Mouse (Mus musculus): Measurements from ENCODE around the gene Hspbap1.

Hspbap1 gene

DNA sequence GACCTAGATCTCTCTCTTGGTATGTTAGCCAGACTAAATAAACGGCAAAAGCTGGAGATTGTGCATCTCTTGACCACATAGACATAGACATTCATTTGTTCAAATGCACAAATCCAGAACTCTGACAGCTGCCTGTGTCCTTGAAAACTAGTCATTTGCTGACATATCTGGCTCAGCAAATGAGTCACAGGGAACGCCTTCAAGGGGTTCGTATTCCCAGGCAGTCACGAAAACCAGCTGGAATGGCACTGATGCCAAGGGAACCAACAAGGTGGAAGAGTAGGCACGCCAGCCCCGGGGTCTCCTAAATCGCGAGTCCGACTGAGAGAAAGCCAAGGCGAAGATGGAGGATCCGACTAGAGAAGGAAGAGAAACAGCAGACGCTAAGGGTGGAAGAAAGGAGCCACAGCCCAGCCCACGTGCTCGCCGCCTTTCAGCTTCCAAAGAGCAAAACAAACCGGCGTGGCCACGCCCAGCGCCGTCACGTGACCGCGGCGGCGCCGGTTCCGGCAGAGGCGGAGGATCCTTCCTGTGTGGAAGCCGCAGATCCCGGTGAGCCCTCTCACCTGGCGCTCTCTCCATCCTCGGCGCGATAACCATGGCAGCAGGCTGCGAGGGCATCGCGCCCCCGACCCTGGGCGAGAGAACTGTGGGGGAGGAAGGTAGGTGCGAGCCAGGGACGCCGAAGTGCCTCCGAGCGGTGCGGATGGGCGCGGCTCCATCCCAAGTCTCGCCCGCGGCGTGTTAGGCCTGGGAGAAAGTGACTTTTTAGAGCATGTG lies at the start of gene Hspbap1:
TSS of gene Hspbap1 (plus strand) at position 498 of the 780 bp plus-strand sequence.
- DNase-seq = peak; percentile 96

DNA sequence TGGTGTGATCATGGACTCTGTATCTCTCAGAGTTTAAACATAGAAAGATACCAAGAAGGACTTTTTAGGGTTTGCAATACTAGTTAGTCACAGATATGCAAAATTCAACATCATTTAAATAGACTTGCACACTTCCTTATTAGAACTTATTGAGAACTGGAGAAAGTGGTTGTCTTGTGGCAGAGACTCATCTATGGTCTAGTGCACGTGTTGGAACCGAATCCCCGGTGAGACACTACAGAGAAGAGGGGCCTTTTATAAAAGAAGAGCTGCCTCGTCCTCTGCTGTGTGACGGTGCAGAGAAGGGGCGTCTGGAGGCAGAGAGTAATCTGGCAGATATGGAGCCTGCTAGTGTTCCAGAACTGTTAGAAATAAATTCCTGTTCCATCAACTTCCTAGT lies 45.6 kb upstream of the Hspbap1 start:
- no peak for DNase-seq

GRCm38 (mm10) chr16:35726601-35727000 lies 43.6 kb upstream of the Hspbap1 start:
- DNase-seq = no peak

DNA sequence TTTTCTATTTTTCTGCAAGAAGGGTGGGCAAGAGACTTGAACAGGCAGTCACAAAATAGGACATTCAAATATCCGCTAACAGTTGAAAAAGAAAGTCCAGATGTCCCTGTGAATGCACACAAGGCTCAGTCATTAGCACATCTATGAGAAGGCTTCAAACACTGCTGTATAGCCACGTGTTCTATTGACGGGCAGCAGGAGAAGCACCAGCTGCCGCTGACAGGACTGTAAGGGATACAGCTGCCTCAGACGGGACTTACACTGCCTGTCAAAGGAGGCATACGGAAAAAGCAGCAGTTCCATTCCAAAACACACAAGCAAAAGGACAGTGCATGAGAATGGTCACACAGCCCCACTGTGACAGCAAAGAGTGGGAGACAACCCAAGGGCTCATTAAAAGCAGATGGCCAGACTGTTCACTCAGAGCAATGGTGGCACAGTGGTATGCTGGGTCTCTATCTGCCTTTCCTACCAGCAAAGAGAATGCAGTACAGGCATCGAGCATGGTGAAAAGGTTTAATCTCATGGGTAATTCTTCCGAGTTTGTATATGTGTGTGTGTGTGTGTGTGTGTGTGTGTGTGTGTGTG lies 40.9 kb upstream of the Hspbap1 start:
- no peak for DNase-seq

GRCm38 (mm10) chr16:35732096-35732495 lies 38.1 kb upstream of the Hspbap1 start:
- peak; percentile 59 to 62 for DNase-seq

DNA sequence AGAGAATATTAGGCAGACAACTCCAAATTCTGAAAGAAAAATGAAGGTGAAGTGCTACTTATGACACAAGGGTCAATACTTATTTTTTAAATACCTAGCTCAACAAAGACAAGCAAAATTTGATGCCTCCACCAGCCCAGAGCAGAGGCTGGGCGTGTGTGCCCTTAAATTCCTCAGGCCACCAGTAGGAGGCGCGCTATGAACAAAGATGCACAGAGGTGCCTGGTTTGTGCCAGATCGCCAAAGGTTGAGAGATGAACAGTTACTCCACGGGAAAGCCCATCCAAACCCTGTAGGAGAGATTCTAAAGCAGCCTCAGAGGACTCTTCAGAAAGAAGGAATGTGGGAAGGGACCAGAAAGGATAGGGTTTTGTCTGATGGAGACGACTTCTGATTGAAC lies 36.1 kb upstream of the Hspbap1 start:
- peak; percentile 81 to 83 for DNase-seq

DNA sequence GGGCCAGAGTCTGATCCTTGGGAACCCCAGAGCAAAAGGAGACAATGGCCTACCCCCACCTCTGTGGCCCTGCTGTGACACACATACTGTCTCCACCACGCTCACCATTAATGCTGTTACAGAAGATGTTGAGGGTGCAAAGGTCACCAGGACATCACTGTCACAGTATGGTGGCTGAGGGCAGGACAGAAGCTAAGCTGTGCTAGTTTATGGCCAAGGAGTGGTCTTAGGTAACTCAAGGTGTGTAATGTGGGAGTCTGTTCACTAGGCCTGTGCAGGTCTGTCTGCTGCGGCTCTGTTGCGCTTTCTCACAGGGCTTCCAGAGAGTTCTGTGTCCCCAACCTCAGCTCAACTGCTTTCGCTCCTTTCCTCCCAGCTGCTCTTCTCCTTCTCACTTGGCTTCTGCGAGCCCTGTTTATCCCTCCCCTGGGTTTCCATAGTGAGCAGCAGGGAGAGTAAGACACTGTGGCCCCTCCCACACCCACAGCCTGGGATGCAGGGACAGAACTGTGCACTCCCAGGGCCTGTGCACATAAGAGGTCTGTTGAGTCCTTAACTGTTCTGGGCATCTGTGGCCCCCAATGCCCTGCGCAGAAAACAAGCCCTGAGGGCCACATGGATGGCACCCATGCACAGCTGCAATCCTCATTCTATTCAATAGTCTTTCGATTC lies 31.9 kb upstream of the Hspbap1 start:
- peak in 1 of 2 experiments; percentile 19 for DNase-seq

- DNase-seq = no peak
These were observed 30.6 kb upstream of the Hspbap1 start for GRCm38 (mm10) chr16:35739548-35739947.

DNA sequence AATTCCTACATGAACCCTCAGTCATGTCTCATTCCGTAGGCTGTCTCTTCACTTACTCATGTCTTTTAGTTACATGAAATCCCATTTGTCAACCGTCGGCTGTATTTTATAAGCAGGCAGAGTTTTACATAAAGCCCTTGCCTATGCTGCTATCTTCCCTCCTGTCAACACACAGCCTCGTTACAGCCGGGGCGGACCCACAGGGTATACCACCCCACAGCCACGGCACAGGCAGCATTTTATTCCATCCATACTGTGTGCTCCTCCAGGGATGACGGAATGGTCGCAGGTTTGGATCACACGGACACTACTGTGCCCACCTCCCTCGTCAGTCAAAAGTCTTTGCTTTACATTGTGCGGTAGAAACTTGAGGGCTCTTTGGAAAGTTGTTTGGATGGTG lies 29.8 kb upstream of the Hspbap1 start:
- DNase-seq = no peak

DNA sequence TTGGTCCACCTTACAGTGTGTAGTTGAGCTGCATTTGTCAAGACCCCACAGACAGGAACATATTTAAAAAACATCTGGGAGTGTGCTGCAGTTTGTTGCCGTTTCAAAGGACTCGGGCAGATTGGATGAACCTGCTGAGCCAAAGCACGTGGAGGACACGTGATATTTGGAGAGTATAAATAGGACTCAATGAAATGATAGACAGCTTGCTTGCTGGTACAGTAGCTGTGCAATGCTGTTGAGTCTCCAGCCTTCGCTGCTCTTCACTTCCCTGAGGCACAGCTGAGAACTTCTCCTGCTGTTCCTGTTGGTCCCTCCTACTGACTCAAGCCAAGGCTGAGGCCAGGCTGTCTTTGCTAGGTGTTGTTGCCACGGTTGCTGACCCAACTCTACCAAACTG lies 29.2 kb upstream of the Hspbap1 start:
- no peak for DNase-seq

DNA sequence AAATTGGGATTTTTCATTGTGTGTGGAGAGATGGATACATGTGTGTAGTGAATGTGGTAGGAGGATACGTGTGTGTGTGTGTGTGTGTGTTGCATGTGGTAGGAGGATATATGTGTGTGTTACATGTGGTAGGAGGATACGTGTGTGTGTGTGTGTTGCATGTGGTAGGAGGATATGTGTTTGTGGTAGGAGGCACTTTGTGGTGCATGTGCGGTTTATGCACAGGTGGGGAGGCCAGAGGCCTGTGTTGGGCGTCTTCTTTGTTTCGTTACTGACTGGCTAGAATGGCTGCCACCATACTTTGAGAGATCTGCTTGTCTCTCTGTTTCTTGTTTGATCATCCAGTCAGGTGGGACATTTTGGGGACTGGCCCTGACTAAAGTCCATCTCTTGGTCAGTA lies 28.6 kb upstream of the Hspbap1 start:
- no peak for DNase-seq

- DNase-seq = no peak
These were observed 27.8 kb upstream of the Hspbap1 start for GRCm38 (mm10) chr16:35742251-35742937.

GRCm38 (mm10) chr16:35747417-35748236 lies 22.5 kb upstream of the Hspbap1 start:
- peak in 1 of 2 experiments; percentile 28 for DNase-seq

DNA sequence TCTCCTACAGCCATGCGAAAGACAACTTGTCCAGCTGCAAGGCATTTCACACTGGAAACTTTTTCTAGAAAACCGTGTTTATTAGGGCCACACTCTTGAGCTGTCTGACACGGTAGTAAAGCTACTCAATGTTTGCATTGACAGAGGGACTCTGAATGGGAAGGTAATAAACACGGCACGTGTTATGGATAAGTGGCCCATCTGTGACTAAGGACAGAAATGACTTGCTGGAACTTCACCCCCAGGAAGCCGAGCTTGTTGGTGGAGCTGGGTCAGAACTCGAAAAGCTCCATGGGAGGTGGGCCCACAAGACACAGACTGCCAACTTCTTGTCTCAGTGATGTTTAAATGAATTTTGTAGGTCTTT lies 22.0 kb upstream of the Hspbap1 start:
- no peak for DNase-seq

GRCm38 (mm10) chr16:35749385-35749784 lies 20.8 kb upstream of the Hspbap1 start:
- DNase-seq = no peak

GRCm38 (mm10) chr16:35751841-35752240 lies 18.3 kb upstream of the Hspbap1 start:
- DNase-seq = no peak

DNA sequence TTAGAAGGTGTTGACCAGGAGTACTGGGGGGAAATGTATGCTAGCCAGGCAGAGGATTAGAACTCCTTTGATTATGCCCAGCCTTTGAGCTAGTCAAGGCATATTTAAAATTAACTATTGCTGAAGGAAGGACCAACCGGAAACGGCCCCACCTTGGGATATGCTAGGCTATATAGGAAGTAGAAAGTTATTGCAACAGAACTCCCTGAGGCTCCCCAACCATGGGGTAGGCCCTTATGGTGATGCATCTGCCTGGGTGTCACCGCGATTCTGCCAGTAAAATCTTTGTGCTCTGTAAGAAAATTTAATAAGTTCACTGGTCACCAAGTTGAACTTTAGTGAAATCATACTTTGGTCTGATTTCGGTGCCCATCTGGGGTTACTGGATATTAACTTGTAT lies 16.2 kb upstream of the Hspbap1 start:
- no peak for DNase-seq

- DNase-seq = no peak
These were observed 14.5 kb upstream of the Hspbap1 start for GRCm38 (mm10) chr16:35755502-35756334.

- DNase-seq = no peak
These were observed 13.5 kb upstream of the Hspbap1 start for GRCm38 (mm10) chr16:35756697-35757096.

- DNase-seq = no peak
These were observed 10.8 kb upstream of the Hspbap1 start for GRCm38 (mm10) chr16:35759401-35759800.

DNA sequence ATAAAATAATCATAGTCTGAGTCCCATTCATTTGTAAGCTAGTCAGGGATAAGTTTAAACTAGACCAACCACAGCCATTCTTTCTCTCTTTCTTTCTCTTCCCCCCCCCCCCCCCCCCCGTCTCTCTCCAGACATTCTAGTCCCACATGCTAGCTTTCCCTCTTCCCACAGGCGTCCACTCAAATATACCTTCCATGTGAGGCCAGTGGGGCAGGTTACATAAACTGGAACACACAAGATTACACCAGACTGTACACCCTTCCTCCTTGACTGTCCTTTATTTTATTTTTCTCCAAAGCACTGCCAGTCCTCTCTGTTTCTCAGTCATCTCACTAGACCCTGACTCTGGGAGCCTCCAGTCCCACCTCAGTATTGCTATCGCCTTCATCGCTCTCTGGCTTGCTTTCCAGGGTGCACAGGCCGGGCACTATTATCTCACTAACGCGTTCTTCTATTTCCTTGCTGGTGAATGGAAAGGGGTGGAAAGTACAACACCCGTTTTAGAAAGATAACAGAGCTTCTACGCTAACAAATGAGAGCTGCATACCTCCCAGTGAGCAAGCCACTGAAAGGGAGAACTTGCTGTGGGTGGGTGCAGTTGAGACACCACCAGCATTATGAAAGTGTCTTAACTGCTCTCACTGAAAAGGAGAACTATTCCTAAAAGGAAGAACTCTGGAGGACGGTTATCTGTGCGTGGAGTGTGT lies 6.4 kb upstream of the Hspbap1 start:
- no peak for DNase-seq

All from cerebellum, postnatal 10 days (tissue).